Mouse (Mus musculus) adrenal gland, postnatal 14 days (tissue): Measurements from ENCODE around the gene Ube2dnl2. TPM values are rescaled to one million over a fixed set of nuclear protein-coding genes. Genes with fewer than 3 reads are reported as not detected.

Source experiments
- DNase-seq: peaks from one replicate; pipeline ENCODE4 v3.0.0; 2021; ENCODE audit warnings: mixed read lengths
- long read RNA-seq, 2 experiments: library from polyadenylated mRNA; stranded (forward); transcript quantifications; one replicate each; pipeline ENCODE4 v2.0.0; 2021
- total RNA-seq: library from RNA; stranded (reverse); gene quantifications from 2 replicates; pipeline ENCODE4 v1.2.3, GENCODE M21; 2021

Gene Ube2dnl2
- not detected in 2 replicates for total RNA-seq
- long read RNA-seq, experiment 1 = 0 reads
- long read RNA-seq, experiment 2 = 0 reads

- DNase-seq = no peak
These were observed at the start of gene Ube2dnl2 for GRCm38 (mm10) chrX:114907282-114907681. Gene Ube2dnl2 (plus strand): TSS chrX:114907582.

GRCm38 (mm10) chrX:114895489-114895888 is 11.9 kb upstream of the Ube2dnl2 start:
- DNase-seq = no peak

DNA sequence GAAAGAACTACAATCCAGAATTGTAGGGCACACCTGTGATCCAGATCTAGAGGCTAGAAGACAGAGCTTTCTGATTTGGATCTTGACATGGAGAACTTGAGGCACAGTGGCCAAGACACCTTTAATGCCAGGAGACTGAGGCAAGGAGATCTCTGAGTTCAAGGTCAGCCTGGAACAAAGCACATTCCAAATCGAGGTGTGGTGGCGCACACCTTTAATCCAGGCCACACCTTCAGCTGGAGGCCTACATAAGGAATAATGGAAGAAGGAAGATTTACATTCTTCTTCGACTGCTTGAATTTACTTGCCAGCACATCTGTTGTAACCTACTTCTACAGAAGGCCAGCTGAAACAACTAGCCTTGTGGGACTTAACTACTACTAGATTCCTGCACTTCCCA is 9.9 kb upstream of the Ube2dnl2 start:
- DNase-seq = no peak

DNA sequence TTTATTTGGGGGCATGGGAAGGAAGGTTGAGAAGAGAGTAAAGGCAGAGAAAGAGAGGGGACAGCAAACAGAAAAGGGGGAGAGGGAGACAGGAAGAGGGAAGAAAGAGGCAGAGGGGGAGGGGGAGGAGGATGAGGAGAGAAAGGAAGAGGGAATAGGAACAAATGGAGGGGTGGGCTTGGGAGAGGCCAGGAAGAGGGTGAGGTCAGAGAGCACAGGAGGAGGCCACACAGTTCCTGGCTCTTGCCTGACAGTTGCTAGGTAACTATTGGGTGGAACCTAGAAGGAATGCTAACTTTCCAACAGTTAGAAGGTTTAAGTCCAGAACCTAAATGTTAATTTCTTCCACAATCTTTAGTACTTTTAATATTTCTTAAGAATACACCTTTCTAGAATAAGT is 4.0 kb upstream of the Ube2dnl2 start:
- no peak for DNase-seq

DNA sequence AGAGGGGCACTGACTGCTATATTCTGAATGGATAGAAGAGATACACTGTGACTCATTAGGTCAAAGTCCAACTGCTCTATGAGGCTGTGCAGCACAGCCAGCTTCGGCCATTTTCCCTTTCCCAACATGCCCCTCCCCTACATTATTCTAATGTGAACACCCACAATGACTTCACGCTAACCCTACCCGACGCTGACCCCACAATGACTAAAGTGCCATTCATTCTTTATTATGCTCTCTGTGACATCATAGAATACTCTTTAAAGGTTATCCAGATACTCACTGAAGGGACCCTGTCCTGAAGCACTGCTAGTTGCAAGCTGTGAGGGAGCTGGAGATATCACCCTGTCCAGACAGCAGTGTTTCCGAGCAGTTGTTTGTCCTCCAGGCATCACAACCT is 2.7 kb upstream of the Ube2dnl2 start, which contains the start of gene Ube2dnl1:
Gene Ube2dnl1, plus strand, starts transcription at position 301 of the 400 bp plus-strand sequence.
- no peak for DNase-seq

DNA sequence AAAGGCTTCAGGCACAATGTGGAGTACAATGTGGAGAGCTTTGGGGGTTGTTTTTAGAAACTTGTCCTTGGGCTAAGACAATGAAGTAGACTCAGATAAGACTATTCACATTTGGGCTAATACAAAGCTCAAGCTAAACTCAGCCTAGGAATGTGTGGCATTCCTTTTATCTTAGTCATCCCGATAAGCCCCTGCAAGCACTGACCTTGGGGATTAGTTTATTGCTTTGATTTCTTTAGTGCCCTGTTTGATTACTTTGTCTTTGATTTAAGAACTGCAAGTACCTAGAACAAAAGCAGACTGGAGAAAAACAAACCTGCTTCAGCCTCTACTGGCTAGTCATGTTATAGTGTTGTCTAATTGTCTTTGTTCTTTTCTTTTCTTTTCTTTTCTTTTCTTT is 47.7 kb downstream of the Ube2dnl2 start:
- no peak for DNase-seq

Other genes starting within 250 kb of the Ube2dnl2 start
- not detected in 2 replicates for gene Ube2dnl1, start 2.6 kb upstream of the Ube2dnl2 start, total RNA-seq